Mouse (Mus musculus) fibroblast of lung, adult 2 months (primary cell): ENCODE measurements around the gene Galt.
"Not testable (repeated sequence)": the region's sequence is repeated elsewhere in the genome, so short reads cannot be mapped to it uniquely, and the experiment has no call there.

Source experiments
- DNase-seq: peaks from one replicate; pipeline ENCODE4 v3.0.0-alpha.2; 2011; ENCODE audit warnings: low read depth

Galt gene

GRCm38 (mm10) chr4:41740380-41741157 lies 14.5 kb upstream of the Galt start:
- DNase-seq = no peak

- DNase-seq = peak; percentile 92
These were observed 13.9 kb upstream of the Galt start for GRCm38 (mm10) chr4:41741158-41741560.

- DNase-seq = no peak
These were observed 10.9 kb upstream of the Galt start for GRCm38 (mm10) chr4:41744131-41744530.

- DNase-seq = no peak
These were observed 10.0 kb upstream of the Galt start for GRCm38 (mm10) chr4:41745021-41745420.

GRCm38 (mm10) chr4:41755338-41756305 lies 594 bp downstream of the Galt start, which contains the start of gene Sigmar1:
Sigmar1 (minus strand) TSS chr4:41756157.
- DNase-seq = no peak

- DNase-seq = no peak
These were observed 1.4 kb downstream of the Galt start for GRCm38 (mm10) chr4:41756440-41756839.

- DNase-seq = no peak
These were observed 2.3 kb downstream of the Galt start for GRCm38 (mm10) chr4:41757321-41757720.

GRCm38 (mm10) chr4:41758021-41758420 lies 3.0 kb downstream of the Galt start:
- no peak for DNase-seq

GRCm38 (mm10) chr4:41758701-41759100 lies 3.7 kb downstream of the Galt start:
- no peak for DNase-seq

- no peak for DNase-seq
These were observed 4.2 kb downstream of the Galt start for GRCm38 (mm10) chr4:41759206-41759605.

GRCm38 (mm10) chr4:41759656-41760287 lies 4.7 kb downstream of the Galt start:
- no peak for DNase-seq

GRCm38 (mm10) chr4:41760288-41760721 lies 5.3 kb downstream of the Galt start:
- DNase-seq = no peak

- DNase-seq = no peak
These were observed 5.9 kb downstream of the Galt start for GRCm38 (mm10) chr4:41760911-41761310.

- no peak for DNase-seq
These were observed 6.7 kb downstream of the Galt start for GRCm38 (mm10) chr4:41761680-41762079.

- DNase-seq = no peak
These were observed 7.2 kb downstream of the Galt start for GRCm38 (mm10) chr4:41762099-41762687.

GRCm38 (mm10) chr4:41762688-41763114 lies 7.7 kb downstream of the Galt start:
- DNase-seq = not testable (repeated sequence)

GRCm38 (mm10) chr4:41763176-41763575 lies 8.1 kb downstream of the Galt start:
- DNase-seq = not testable (repeated sequence)

GRCm38 (mm10) chr4:41767301-41767700 lies 12.3 kb downstream of the Galt start:
- not testable (repeated sequence) for DNase-seq

- not testable (repeated sequence) for DNase-seq
These were observed 17.9 kb downstream of the Galt start for GRCm38 (mm10) chr4:41772946-41773345.

GRCm38 (mm10) chr4:41773502-41773901 lies 18.5 kb downstream of the Galt start:
- DNase-seq = not testable (repeated sequence)

GRCm38 (mm10) chr4:41774002-41774401 lies 19.0 kb downstream of the Galt start, which contains the start of gene Ccl27a:
Ccl27a (minus strand) TSS chr4:41774247.
- not testable (repeated sequence) for DNase-seq

- DNase-seq = not testable (repeated sequence)
These were observed 19.5 kb downstream of the Galt start for GRCm38 (mm10) chr4:41774506-41774905.
